Comparison of ENCODE assay signal across 18 mouse cellular contexts in the genomic region with DNA sequence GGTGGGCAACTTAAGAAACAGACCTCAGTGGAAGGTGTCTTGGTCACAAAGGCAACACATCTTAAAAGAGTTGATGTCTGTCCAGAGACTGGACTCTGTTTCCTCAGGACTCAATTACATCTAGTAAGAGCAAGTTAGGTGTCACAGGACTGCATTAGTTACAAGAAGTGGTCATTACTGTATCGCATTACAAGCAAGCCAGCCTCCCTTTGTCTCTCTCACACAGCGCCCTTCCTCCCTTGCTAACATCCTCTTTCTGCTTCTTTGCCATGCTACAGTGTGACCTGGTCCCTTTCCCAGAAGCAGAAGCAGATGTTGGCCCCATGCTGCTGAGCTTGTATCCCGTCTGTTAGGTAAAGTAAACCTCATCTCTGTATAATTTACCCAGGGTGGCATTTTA.
"Had no signal": no experiment of that assay in that cellular context is flagged by ENCODE, and none has a peak within 500 bp of the region (broad histone marks: within the 10 kb centered on the region; RNA-seq: fewer than 3 reads in every experiment).

No protein-coding gene starts in this region.

- H3K27me3 ChIP-seq: limb, embryonic 13.5 days; liver, embryonic 12.5 days; liver, embryonic 15.5 days; lung, embryonic 15.5 days; megakaryocyte, embryonic 14.5 days had no signal

- H3K4me1 ChIP-seq: limb, embryonic 13.5 days; liver, embryonic 12.5 days; liver, embryonic 15.5 days; lung, embryonic 15.5 days; megakaryocyte, embryonic 14.5 days had no signal

- H3K9me3 ChIP-seq: limb, embryonic 10.5 days; limb, embryonic 13.5 days; liver, embryonic 12.5 days; liver, embryonic 15.5 days; lung, embryonic 15.5 days; megakaryocyte, embryonic 14.5 days had no signal

- H3K4me3 ChIP-seq: limb, embryonic 10.5 days; limb, embryonic 13.5 days; liver, embryonic 12.5 days; liver, embryonic 15.5 days; lung, embryonic 15.5 days; megakaryocyte, embryonic 14.5 days had no signal

- ATAC-seq: intestine, embryonic 16.5 days; liver, embryonic 12.5 days had no signal

- H3K4me2 ChIP-seq: limb, embryonic 13.5 days; liver, embryonic 12.5 days; liver, embryonic 15.5 days; lung, embryonic 15.5 days; midbrain, embryonic 11.5 days had no signal

- H3K36me3 ChIP-seq: limb, embryonic 10.5 days; limb, embryonic 13.5 days; liver, embryonic 12.5 days; liver, embryonic 15.5 days; lung, embryonic 15.5 days had no signal

- H3K9ac ChIP-seq: limb, embryonic 13.5 days; liver, embryonic 12.5 days; liver, embryonic 15.5 days; lung, embryonic 15.5 days had no signal

- DNase-seq: kidney, adult 8-10 months; kidney, postnatal 14 days; layer of hippocampus, postnatal 36 days; liver; lung, adult 18-20 months; lung, postnatal 10 days; lung, postnatal 36 days; midbrain, embryonic 14.5 days; thymus, adult 18-20 months; thymus, postnatal 36 days had no signal

- H3K27ac ChIP-seq: limb, embryonic 10.5 days; limb, embryonic 13.5 days; liver, embryonic 12.5 days; liver, embryonic 15.5 days; lung, embryonic 15.5 days had no signal
